Mouse (Mus musculus): ENCODE results near the gene Col5a2.
"Not testable (repeated sequence)": the region's sequence is repeated elsewhere in the genome, so short reads cannot be mapped to it uniquely, and the experiment has no call there.

Col5a2 gene

GRCm38 (mm10) chr1:45502865-45503332, at the start of gene Col5a2:
Gene Col5a2 (minus strand): TSS chr1:45503282.
- peak; percentile 14 to 16 for DNase-seq (ENCODE audit: low spot score in 2 of 2)

- DNase-seq (ENCODE audit: low spot score in 2 of 2) = no peak
These were observed 47.4 kb upstream of the Col5a2 start for GRCm38 (mm10) chr1:45550531-45550930.

- DNase-seq (ENCODE audit: low spot score in 2 of 2) = no peak
These were observed 38.8 kb upstream of the Col5a2 start for GRCm38 (mm10) chr1:45541888-45542287.

- no peak for DNase-seq (ENCODE audit: low spot score in 2 of 2)
These were observed 38.1 kb upstream of the Col5a2 start for GRCm38 (mm10) chr1:45541161-45541560.

- DNase-seq (ENCODE audit: low spot score in 2 of 2) = no peak
These were observed 28.4 kb upstream of the Col5a2 start for GRCm38 (mm10) chr1:45531486-45531885.

- not testable (repeated sequence) for DNase-seq (ENCODE audit: low spot score in 2 of 2)
These were observed 24.4 kb upstream of the Col5a2 start for GRCm38 (mm10) chr1:45527476-45527875.

- DNase-seq (ENCODE audit: low spot score in 2 of 2) = no peak
These were observed 20.5 kb upstream of the Col5a2 start for GRCm38 (mm10) chr1:45523601-45524000.

- no peak for DNase-seq (ENCODE audit: low spot score in 2 of 2)
These were observed 18.4 kb upstream of the Col5a2 start for GRCm38 (mm10) chr1:45521486-45521885.

GRCm38 (mm10) chr1:45502241-45502741, 791 bp downstream of the Col5a2 start:
- no peak for DNase-seq (ENCODE audit: low spot score in 2 of 2)

GRCm38 (mm10) chr1:45501437-45501836, 1.6 kb downstream of the Col5a2 start:
- no peak for DNase-seq (ENCODE audit: low spot score in 2 of 2)

- no peak for DNase-seq (ENCODE audit: low spot score in 2 of 2)
These were observed 2.6 kb downstream of the Col5a2 start for GRCm38 (mm10) chr1:45500456-45500855.

- DNase-seq (ENCODE audit: low spot score in 2 of 2) = no peak
These were observed 8.1 kb downstream of the Col5a2 start for GRCm38 (mm10) chr1:45495025-45495424.

- DNase-seq (ENCODE audit: low spot score in 2 of 2) = no peak
These were observed 10.9 kb downstream of the Col5a2 start for GRCm38 (mm10) chr1:45492130-45492723.

- DNase-seq (ENCODE audit: low spot score in 2 of 2) = no peak
These were observed 12.6 kb downstream of the Col5a2 start for GRCm38 (mm10) chr1:45490451-45490850.

- DNase-seq (ENCODE audit: low spot score in 2 of 2) = peak in 1 of 2 experiments; percentile 3
These were observed 14.8 kb downstream of the Col5a2 start for GRCm38 (mm10) chr1:45488291-45488690.

GRCm38 (mm10) chr1:45483001-45483400, 20.1 kb downstream of the Col5a2 start:
- DNase-seq (ENCODE audit: low spot score in 2 of 2) = no peak

- DNase-seq (ENCODE audit: low spot score in 2 of 2) = no peak
These were observed 21.2 kb downstream of the Col5a2 start for GRCm38 (mm10) chr1:45481876-45482275.

- DNase-seq (ENCODE audit: low spot score in 2 of 2) = no peak
These were observed 24.0 kb downstream of the Col5a2 start for GRCm38 (mm10) chr1:45479087-45479486.

GRCm38 (mm10) chr1:45472751-45473150, 30.3 kb downstream of the Col5a2 start:
- peak; percentile 31 to 58 for DNase-seq (ENCODE audit: low spot score in 2 of 2)

GRCm38 (mm10) chr1:45460767-45461166, 42.3 kb downstream of the Col5a2 start:
- DNase-seq (ENCODE audit: low spot score in 2 of 2) = no peak

GRCm38 (mm10) chr1:45455763-45456162, 47.3 kb downstream of the Col5a2 start:
- no peak for DNase-seq (ENCODE audit: low spot score in 2 of 2)

GRCm38 (mm10) chr1:45448856-45449255, 54.2 kb downstream of the Col5a2 start:
- DNase-seq (ENCODE audit: low spot score in 2 of 2) = no peak

GRCm38 (mm10) chr1:45431922-45432321, 71.2 kb downstream of the Col5a2 start:
- DNase-seq (ENCODE audit: low spot score in 2 of 2) = no peak

GRCm38 (mm10) chr1:45430520-45430919, 72.6 kb downstream of the Col5a2 start:
- no peak for DNase-seq (ENCODE audit: low spot score in 2 of 2)

All from right cerebral cortex, postnatal 36 days (tissue).